Mouse (Mus musculus): ENCODE measurements around the gene Grk1. TPM values are rescaled to one million over a fixed set of nuclear protein-coding genes. Genes with fewer than 3 reads are reported as not detected.

The Grk1 gene
- polyA plus RNA-seq, 1 experiment from 2014 or later = 0.08 TPM

- Histone ChIP-seq H3K4me3 (ENCODE audit: low read depth, low read length) (no peak overlapping the region), H3K27me3 (ENCODE audit: control insufficient read depth, insufficient read depth, low read length) (no peaks in the 10 kb centered on the region), H3K4me1 (ENCODE audit: control insufficient read depth, insufficient read depth, low read length) (no peaks in the 10 kb centered on the region), H3K36me3 (ENCODE audit: control insufficient read depth, insufficient read depth, low read length) (no peaks in the 10 kb centered on the region), H3K4me2 (no peak overlapping the region), H3K9ac (ENCODE audit: low read length) (no peak overlapping the region), H3K9me3 (ENCODE audit: control insufficient read depth, low read length) (no peaks in the 10 kb centered on the region), H3K27ac (ENCODE audit: low read depth, low read length) (no peak overlapping the region)
- DNase-seq (ENCODE audit: low spot score, missing footprints) = no peak
- ATAC-seq (ENCODE audit: low FRiP score) = no peak
- WGBS = 56% methylated on average over 12 of the region's 12 CpGs
Measured at GRCm38 (mm10) chr8:13413823-13414390, 9.0 kb downstream of the Grk1 start.

GRCm38 (mm10) chr8:13415879-13416278 lies 11.0 kb downstream of the Grk1 start:
- Histone ChIP-seq H3K9ac (ENCODE audit: low read length) (no peak overlapping the region), H3K4me3 (ENCODE audit: low read depth, low read length) (no peak overlapping the region), H3K27ac (ENCODE audit: low read depth, low read length) (no peak overlapping the region), H3K4me2 (no peak overlapping the region), H3K9me3 (ENCODE audit: control insufficient read depth, low read length) (no peaks in the 10 kb centered on the region), H3K4me1 (ENCODE audit: control insufficient read depth, insufficient read depth, low read length) (no peaks in the 10 kb centered on the region), H3K36me3 (ENCODE audit: control insufficient read depth, insufficient read depth, low read length) (no peaks in the 10 kb centered on the region), H3K27me3 (ENCODE audit: control insufficient read depth, insufficient read depth, low read length) (no peaks in the 10 kb centered on the region)
- no peak for ATAC-seq (ENCODE audit: low FRiP score)
- no peak for DNase-seq (ENCODE audit: low spot score, missing footprints)
- WGBS = 81% methylated on average over 10 of the region's 10 CpGs

- H3K4me1 ChIP-seq (ENCODE audit: control insufficient read depth, insufficient read depth, low read length) = no peaks in the 10 kb centered on the region
- no peaks in the 10 kb centered on the region for H3K36me3 ChIP-seq (ENCODE audit: control insufficient read depth, insufficient read depth, low read length)
- no peak overlapping the region for H3K9ac ChIP-seq (ENCODE audit: low read length)
- H3K4me3 ChIP-seq (ENCODE audit: low read depth, low read length) = no peak overlapping the region
- H3K4me2 ChIP-seq = no peak overlapping the region
- H3K9me3 ChIP-seq (ENCODE audit: control insufficient read depth, low read length) = no peaks in the 10 kb centered on the region
- whole genome bisulfite sequencing = 74% methylated on average over 2 of the region's 2 CpGs
- ATAC-seq (ENCODE audit: low FRiP score) (no peak), DNase-seq (ENCODE audit: low spot score, missing footprints) (no peak)
- H3K27me3 ChIP-seq (ENCODE audit: control insufficient read depth, insufficient read depth, low read length) = no peaks in the 10 kb centered on the region
- H3K27ac ChIP-seq (ENCODE audit: low read depth, low read length) = no peak overlapping the region
Measured at GRCm38 (mm10) chr8:13419111-13419639, 14.3 kb downstream of the Grk1 start.

- Histone ChIP-seq H3K9ac (ENCODE audit: low read length) (no peak overlapping the region), H3K4me3 (ENCODE audit: low read depth, low read length) (no peak overlapping the region), H3K4me2 (no peak overlapping the region), H3K9me3 (ENCODE audit: control insufficient read depth, low read length) (no peaks in the 10 kb centered on the region), H3K27ac (ENCODE audit: low read depth, low read length) (no peak overlapping the region), H3K36me3 (ENCODE audit: control insufficient read depth, insufficient read depth, low read length) (no peaks in the 10 kb centered on the region), H3K27me3 (ENCODE audit: control insufficient read depth, insufficient read depth, low read length) (no peaks in the 10 kb centered on the region), H3K4me1 (ENCODE audit: control insufficient read depth, insufficient read depth, low read length) (no peaks in the 10 kb centered on the region)
- WGBS = 93% methylated on average over 6 of the region's 6 CpGs
- ATAC-seq (ENCODE audit: low FRiP score) (no peak), DNase-seq (ENCODE audit: low spot score, missing footprints) (no peak)
Measured at GRCm38 (mm10) chr8:13420970-13421369, 16.1 kb downstream of the Grk1 start.

GRCm38 (mm10) chr8:13427351-13427750 lies 22.5 kb downstream of the Grk1 start:
- H3K9me3 ChIP-seq (ENCODE audit: control insufficient read depth, low read length) = no peaks in the 10 kb centered on the region
- no peak overlapping the region for H3K4me2 ChIP-seq
- no peaks in the 10 kb centered on the region for H3K27me3 ChIP-seq (ENCODE audit: control insufficient read depth, insufficient read depth, low read length)
- no peak overlapping the region for H3K4me3 ChIP-seq (ENCODE audit: low read depth, low read length)
- H3K4me1 ChIP-seq (ENCODE audit: control insufficient read depth, insufficient read depth, low read length) = no peaks in the 10 kb centered on the region
- DNase-seq (ENCODE audit: low spot score, missing footprints) (no peak), ATAC-seq (ENCODE audit: low FRiP score) (no peak)
- no peak overlapping the region for H3K9ac ChIP-seq (ENCODE audit: low read length)
- 84% methylated on average over 6 of the region's 6 CpGs for WGBS
- H3K36me3 ChIP-seq (ENCODE audit: control insufficient read depth, insufficient read depth, low read length) = no peaks in the 10 kb centered on the region
- no peak overlapping the region for H3K27ac ChIP-seq (ENCODE audit: low read depth, low read length)

- Histone ChIP-seq H3K9ac (ENCODE audit: low read length) (no peak overlapping the region), H3K36me3 (ENCODE audit: control insufficient read depth, insufficient read depth, low read length) (no peaks in the 10 kb centered on the region), H3K4me2 (no peak overlapping the region), H3K27me3 (ENCODE audit: control insufficient read depth, insufficient read depth, low read length) (no peaks in the 10 kb centered on the region), H3K4me1 (ENCODE audit: control insufficient read depth, insufficient read depth, low read length) (no peaks in the 10 kb centered on the region), H3K9me3 (ENCODE audit: control insufficient read depth, low read length) (no peaks in the 10 kb centered on the region), H3K27ac (ENCODE audit: low read depth, low read length) (no peak overlapping the region), H3K4me3 (ENCODE audit: low read depth, low read length) (no peak overlapping the region)
- no peak for DNase-seq (ENCODE audit: low spot score, missing footprints)
- 89% methylated on average over 9 of the region's 9 CpGs for WGBS
- no peak for ATAC-seq (ENCODE audit: low FRiP score)
Measured at GRCm38 (mm10) chr8:13428156-13428555, 23.3 kb downstream of the Grk1 start.

- Histone ChIP-seq H3K4me1 (ENCODE audit: control insufficient read depth, insufficient read depth, low read length) (peaks cover 1% of the 10 kb centered on the region), H3K36me3 (ENCODE audit: control insufficient read depth, insufficient read depth, low read length) (no peaks in the 10 kb centered on the region), H3K27me3 (ENCODE audit: control insufficient read depth, insufficient read depth, low read length) (peaks cover 3% of the 10 kb centered on the region; the same call in 1 of the 2 replicates), H3K9me3 (ENCODE audit: control insufficient read depth, low read length) (no peaks in the 10 kb centered on the region), H3K9ac (ENCODE audit: low read length) (no peak overlapping the region), H3K4me3 (ENCODE audit: low read depth, low read length) (no peak overlapping the region), H3K4me2 (no peak overlapping the region), H3K27ac (ENCODE audit: low read depth, low read length) (no peak overlapping the region)
- WGBS = 84% methylated on average over 7 of the region's 7 CpGs
- ATAC-seq (ENCODE audit: low FRiP score) = no peak
- no peak for DNase-seq (ENCODE audit: low spot score, missing footprints)
Measured at GRCm38 (mm10) chr8:13430412-13430811, 25.5 kb downstream of the Grk1 start.

- Histone ChIP-seq H3K4me3 (ENCODE audit: low read depth, low read length) (no peak overlapping the region), H3K27me3 (ENCODE audit: control insufficient read depth, insufficient read depth, low read length) (peaks cover 3% of the 10 kb centered on the region; the same call in 1 of the 2 replicates), H3K36me3 (ENCODE audit: control insufficient read depth, insufficient read depth, low read length) (no peaks in the 10 kb centered on the region), H3K27ac (ENCODE audit: low read depth, low read length) (no peak overlapping the region), H3K4me1 (ENCODE audit: control insufficient read depth, insufficient read depth, low read length) (peaks cover 3% of the 10 kb centered on the region), H3K9me3 (ENCODE audit: control insufficient read depth, low read length) (no peaks in the 10 kb centered on the region), H3K9ac (ENCODE audit: low read length) (no peak overlapping the region), H3K4me2 (no peak overlapping the region)
- DNase-seq (ENCODE audit: low spot score, missing footprints) = no peak
- no peak for ATAC-seq (ENCODE audit: low FRiP score)
Measured at GRCm38 (mm10) chr8:13430866-13431265, 26.0 kb downstream of the Grk1 start.

GRCm38 (mm10) chr8:13433130-13433529 lies 28.2 kb downstream of the Grk1 start:
- Histone ChIP-seq H3K36me3 (ENCODE audit: control insufficient read depth, insufficient read depth, low read length) (no peaks in the 10 kb centered on the region), H3K4me1 (ENCODE audit: control insufficient read depth, insufficient read depth, low read length) (peaks cover 3% of the 10 kb centered on the region), H3K4me2 (no peak overlapping the region), H3K9me3 (ENCODE audit: control insufficient read depth, low read length) (no peaks in the 10 kb centered on the region), H3K9ac (ENCODE audit: low read length) (no peak overlapping the region), H3K4me3 (ENCODE audit: low read depth, low read length) (no peak overlapping the region), H3K27ac (ENCODE audit: low read depth, low read length) (no peak overlapping the region), H3K27me3 (ENCODE audit: control insufficient read depth, insufficient read depth, low read length) (peaks cover 3% of the 10 kb centered on the region; the same call in 1 of the 2 replicates)
- WGBS = 82% methylated on average over 5 of the region's 5 CpGs
- ATAC-seq (ENCODE audit: low FRiP score) (no peak), DNase-seq (ENCODE audit: low spot score, missing footprints) (no peak)
